Mouse (Mus musculus): Measurements from ENCODE around the gene Cyp26a1.

- TF ChIP-seq POLR2AphosphoS5 (IDR thresholded peaks at IDR 0.05; ENCODE audit: insufficient replicate concordance, low read depth, low read length) (no peak), CTCF (IDR thresholded peaks at IDR 0.05; ENCODE audit: low read depth, low read length) (no peak)
These were observed 28.9 kb upstream of the Cyp26a1 start for GRCm38 (mm10) chr19:37668657-37669056.

All from G1E (cell line).